Mouse (Mus musculus) midbrain, embryonic 13.5 days (tissue): Measurements from ENCODE around the gene Arhgap44. TPM values are rescaled to one million over a fixed set of nuclear protein-coding genes. Genes with fewer than 3 reads are reported as not detected.

Experiments
- microRNA-seq: library from miRNA; unstranded; fragments of <30 nt; microRNA quantifications from one replicate; pipeline ENCODE4, GENCODE M21; 2016
- polyA plus RNA-seq: library from polyadenylated mRNA; unstranded; fragments of >200 nt; fragmentation: Nextera tagmentation; extraction: Ambion mirVana; gene quantifications from 2 replicates; pipeline ENCODE4 v1.2.1, GENCODE M21; 2015

Gene Arhgap44
- polyA plus RNA-seq, 1 experiment from 2014 or later: 9.3 TPM

Small RNA genes within 50 kb of the gene (microRNA-seq; reads per million reads assigned to microRNA genes)
- gene Gm25991: not detected

Other genes starting within 250 kb of the Arhgap44 start
- 30.7 and 31.6 TPM in 2 replicates for gene Elac2, start 183.9 kb downstream of the Arhgap44 start, polyA plus RNA-seq
- gene 1700086D15Rik, start 3.1 kb downstream of the Arhgap44 start, polyA plus RNA-seq: 0.24 TPM in 1 of 2 replicates, not detected in the other
- 0.20 and 1.0 TPM in 2 replicates for gene Myocd, start 107.0 kb upstream of the Arhgap44 start, polyA plus RNA-seq